Mouse (Mus musculus) lung, adult 18-20 months (tissue): ENCODE data around the gene Psenen.

ENCODE experiments used
- DNase-seq, 2 experiments: peaks; one replicate each; pipeline ENCODE4 v3.0.0; 2022; ENCODE audit warnings: mixed read lengths in 2 of 2

Psenen gene

DNA sequence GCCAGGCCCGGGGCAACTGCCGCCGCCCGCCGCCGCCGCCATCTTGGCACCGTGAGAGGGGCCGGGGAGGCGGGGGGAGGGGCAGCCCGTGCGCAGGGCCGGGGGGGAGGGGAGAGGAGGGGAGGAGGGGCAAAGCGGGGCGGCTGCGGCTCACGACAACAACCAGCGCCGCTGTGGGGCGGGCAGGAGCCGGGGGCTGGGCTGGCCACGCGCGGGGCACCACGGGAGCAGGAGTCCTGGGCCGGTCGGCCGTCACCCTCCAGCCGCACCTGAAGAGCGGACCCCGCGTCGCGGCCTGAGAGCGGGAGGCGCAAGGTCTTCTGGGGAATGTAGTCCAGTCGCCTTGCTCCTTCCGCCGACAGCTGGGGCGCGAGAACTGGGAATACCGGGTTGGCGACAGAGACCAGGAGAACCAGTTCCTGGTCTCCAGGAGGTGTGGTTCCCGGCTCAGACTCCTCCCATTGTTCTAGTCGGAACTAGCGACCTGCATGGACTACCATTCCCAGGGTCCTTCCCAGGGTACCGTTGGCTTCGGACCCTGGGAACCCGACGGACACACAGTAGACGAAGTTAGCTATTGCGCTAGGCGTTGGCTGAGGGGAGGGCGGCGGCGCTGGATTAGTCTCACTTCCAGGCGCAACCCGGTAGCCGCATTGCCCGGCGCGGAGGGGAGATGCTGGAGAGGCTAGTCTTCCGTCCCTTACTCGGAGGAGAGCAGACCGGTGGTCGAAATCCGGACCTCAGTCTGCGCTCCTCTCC, 25.4 kb upstream of the Psenen start, which contains the start of gene Kmt2b:
Kmt2b (minus strand) TSS at position 51 of the 759 bp plus-strand sequence.
- peak; percentile 99 for DNase-seq

DNA sequence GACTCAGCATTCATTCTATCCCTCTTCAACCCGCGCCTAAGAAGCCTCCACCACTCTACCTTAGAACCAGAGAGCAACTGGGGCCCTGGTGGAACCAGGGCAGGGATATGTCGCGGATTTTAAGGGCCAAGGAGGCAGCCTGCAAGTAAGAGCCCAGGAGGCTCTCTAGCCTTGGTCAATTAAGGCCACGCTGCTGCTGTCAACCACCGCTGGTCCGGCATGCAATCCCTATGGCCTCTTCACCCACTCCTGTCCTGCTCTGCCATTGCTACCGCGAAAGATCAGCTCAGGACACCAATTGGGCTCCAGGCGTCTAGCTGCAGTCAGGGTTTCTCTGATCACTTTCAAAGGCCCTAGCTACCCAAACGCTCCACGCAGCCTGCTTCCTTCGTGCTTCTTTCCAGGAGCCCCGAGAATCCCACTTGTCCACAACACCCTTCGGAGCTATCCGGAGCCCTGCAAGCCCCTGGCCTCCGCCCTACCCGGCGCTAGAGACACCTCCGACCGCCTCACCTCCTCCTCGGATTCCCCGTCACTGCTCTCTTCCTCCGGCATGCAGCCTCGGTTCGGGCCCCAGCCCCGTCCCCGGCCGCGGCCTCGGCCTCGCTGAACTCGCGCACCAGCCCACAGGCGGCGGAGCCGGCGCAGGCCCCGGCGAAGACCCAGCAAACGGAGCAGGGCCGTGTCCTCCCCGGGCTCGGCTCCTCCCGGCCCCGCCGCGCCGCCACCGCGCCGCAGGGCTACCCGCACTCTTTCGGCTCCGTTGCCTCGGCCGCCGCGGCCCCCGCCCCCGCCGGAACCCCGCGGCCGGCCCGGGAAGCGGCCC, 24.6 kb upstream of the Psenen start:
- DNase-seq, result peak; percentile 37 to 53

DNA sequence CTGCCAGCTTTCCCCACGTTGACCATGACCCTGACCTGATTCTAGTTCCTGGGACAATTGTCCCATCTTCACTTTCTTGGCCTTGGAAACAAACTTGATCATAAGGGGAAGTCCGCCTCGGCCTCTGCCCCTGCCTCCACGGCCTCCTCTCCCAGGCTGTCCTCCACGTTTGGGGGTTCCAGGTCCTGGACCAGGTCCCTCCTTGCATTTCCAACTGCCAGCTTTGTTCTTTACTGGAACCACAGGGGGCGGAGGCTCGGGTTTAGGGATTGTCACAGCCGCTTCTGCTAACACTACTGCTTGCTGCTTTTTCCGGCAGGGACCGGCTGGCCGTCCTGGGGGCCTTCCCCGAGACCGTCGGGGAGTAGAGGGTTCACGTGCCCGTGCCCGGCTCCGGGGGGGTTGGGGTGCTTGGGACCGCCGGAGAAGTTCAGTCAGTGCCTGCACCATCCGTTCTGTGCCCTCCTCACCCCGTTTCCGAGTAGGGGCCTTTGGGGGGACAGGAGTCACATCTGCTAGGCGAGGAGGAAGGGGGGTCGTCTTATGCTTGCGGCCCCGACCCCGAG, 23.1 kb upstream of the Psenen start:
- DNase-seq, result no peak

DNA sequence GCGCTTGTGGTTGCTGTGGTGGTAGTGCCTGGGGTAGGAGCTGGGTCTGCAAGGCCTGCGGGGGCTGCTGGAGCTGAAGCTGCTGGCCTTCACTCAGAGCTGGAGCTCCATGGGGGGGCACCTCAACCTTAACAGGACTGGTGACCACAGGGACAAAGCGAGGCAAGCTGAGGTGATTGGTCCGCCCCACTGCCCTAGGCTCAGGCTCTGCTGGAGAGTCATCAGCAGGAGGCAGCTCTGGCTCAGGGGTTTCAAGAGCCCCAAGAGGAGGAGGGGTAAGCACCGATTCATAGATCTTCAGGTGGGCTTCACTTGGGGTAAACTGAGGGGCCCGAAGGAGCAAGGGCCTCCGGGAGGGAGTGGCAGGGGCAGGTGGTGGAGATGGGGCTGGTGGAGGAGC, 21.7 kb upstream of the Psenen start:
- DNase-seq, result no peak

DNA sequence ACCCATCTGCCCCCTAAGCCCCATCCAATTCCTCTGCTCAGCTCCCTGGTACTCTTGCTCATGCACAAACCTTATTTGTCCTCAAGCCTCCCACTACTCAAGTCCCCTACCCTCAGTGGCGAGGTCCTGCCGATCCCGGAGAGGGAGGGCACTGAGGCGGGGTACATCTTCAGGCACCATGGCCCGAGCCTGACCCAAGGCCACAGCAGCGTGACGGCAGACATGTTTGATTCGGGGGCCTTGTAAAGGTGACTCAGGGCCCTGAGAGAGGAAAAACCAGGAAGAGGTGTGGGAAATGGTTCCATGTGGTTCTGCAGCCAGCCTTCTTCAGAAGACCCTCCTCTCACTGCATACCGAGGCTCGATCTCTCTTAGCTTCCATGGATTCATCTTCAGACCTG, 20.9 kb upstream of the Psenen start:
- DNase-seq, result no peak

DNA sequence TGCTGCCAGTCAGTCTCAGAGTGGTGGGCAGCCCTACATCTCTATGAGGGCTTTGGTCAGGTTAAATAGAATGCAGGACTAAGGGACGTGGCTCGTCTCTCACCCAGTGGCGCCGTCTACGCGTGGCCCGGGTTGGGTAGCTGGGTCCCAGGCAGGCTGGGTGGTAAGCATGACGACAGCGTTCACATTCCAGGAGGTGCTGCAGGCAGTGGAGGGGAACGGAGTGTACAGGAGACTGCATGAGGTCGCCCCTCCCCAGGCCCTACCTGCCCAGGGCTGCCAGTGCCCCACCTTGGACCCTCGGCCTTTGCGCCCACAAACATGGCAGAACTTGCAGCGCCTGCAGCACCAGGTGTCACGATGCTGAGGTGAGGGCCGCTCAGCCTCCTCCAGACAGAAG, 18.1 kb upstream of the Psenen start:
- no peak for DNase-seq

DNA sequence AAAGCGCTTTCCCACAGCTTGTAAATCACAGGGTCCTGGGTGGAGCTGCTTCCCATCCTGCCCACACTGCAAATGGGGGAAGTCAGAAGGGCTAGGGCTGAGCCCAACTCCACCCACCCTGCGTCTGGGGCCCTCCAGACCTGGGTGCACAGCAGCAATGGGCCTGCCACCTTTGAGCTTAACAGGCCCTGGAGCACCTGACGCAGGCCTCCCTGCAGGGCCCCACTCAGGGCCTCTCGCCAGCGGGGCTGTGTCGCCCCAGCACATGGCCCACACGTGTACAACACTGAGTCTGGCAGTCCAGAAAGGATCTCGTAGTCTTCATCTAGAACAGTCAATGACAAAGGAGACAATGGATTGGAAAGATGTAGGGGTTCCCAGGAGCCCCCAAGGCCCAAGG, 16.5 kb upstream of the Psenen start:
- DNase-seq, result no peak

DNA sequence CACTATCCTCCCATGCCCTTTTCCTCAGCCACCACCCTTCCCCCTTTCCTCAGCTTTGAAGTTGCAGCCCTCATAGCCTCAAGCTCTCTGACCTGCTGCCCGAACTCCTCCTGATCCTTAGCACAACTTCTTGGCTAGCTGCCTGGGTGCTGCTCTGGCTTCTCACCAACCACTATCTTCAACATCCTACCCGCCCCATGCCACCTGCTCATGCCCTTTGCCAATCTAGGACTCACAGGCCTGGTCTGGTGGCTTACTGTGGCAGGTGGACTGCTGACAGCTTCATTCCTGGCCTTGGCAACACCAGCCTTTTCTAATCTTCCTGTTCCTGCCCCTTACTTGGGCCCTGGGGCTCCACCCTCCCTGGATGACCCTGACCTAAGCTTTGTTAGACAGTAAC, 9.5 kb upstream of the Psenen start:
- DNase-seq, result peak; percentile 44 to 58

DNA sequence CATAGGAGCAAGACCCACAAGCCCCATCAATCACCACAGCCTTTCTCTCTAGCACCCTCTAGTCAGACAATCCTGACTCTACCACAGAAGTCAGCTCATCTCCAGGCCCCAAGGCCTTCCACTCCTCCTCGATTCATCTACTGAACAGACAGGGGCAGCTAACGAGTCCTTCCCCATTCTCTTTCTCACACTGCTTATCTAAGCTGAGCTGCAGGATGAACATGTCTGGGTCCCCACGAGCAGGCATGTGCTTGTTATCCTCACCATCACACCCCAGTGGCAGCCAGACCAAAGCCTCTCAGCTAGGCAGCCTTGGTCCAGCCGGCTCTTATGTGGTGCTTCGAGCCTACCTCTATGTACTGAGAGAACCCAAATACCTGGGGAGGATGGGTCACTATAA, 9.0 kb upstream of the Psenen start:
- no peak for DNase-seq

DNA sequence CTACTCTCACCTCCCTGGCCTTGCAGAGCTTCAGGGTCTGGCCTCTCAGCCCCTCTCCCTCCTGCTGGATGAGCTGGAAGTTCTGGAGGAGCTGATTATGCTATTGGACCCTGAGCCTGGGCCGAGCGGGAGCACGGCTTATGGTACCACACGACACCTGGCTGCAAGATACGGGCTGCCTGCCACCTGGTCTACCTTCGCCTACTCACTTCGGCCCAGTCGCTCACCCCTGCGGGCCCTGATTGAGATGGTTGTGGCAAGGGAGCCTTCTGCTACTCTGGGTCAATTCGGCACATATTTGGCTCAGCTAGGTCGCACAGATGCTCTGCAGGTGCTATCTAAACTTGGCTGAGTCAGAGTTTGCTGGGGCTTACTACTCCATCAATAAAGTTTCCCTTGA, 4.1 kb upstream of the Psenen start:
- no peak for DNase-seq

DNA sequence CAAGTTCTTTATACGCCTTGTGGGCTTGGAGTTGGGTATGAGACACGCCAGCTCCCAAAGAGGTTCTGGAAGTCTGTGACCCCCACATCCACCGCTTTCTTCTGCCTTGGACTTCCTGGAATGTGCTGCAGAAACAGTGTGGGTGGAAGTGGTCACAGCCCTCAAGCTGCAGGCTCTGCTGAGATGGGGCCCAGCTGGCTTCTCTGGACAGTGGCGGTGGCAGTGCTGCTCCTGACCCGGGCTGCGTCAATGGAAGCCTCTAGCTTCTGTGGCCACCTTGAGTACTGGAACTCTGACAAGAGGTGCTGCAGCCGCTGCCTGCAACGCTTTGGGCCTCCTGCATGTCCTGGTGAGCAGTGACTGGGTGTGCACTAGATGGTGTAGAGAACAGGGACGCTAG, 2.6 kb upstream of the Psenen start:
- DNase-seq, result no peak

DNA sequence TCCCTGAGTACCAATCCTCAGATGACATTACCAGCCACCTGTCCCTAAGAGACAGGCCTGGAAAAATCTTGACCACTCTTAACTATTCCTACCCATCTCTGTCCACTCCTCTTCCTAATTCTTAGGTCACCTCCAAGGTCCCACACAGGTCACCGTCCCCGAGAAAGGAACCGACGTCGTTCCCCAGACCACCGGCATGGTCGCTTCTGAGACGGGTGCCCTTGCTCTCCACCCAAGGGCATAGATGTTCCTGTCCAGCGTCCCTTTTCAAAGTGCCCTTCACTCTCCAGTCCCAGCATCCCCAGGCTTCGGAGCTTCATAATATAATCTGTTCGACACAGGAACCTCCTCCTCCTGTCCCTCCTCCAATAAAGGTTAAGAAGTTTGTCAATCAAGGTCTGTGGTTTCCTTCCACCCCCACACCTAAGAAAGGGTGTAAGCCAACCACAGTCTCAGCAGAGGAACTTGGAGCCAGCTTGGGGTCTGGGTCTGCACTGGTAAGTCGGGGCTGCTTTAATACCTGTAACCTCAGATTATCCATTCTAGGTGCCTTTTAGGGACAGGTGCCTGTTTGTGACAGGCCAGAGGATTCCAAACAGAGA, 1.6 kb upstream of the Psenen start, which contains the start of gene Igflr1:
Igflr1 (plus strand) TSS at position 458 of the 602 bp plus-strand sequence.
- no peak for DNase-seq

DNA sequence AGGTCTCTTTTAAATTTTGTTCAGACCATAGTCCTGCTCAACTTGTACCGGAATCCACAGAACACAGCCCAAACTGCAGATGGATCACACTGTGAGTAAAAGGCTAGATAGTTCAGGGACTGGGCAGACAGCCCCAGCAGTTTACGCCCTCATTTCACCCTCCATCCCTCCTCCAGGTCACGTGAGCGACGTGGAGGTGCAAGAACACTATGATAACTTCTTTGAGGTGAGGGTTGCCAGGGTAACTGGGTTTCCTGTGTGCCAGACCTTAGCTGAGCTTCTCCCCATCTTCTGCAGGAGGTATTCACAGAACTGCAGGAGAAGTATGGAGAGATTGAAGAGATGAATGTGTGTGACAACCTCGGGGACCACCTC, 466 bp upstream of the Psenen start:
- no peak for DNase-seq

DNA sequence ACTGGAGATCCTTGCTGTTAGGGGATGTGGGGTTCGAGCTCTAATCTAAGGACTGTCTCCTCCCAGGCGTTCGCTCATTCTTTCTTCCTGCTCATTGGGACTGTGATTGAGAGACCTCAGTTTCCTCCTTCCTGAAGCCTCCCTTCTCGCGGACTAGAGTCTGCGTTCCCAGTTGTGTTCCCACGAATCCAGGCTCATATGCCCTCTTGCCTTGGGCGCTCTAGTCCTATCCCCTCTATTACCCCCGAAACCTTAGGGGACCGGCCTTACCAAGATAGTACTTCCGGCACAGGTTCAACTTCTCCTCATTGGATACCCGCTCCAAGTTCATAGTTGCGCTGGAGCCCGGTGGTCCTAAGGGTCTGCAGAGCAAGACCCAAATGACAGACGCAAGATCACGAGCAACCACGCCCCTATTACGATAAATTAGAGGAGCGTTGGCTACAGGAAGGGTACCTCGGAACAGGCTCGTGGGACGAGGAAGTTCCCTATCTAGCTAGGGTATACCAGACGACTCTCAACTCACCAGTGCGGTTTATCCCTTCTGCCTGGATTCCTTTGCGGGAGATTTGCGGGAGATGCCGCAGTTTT, 806 bp downstream of the Psenen start:
- DNase-seq, result no peak

DNA sequence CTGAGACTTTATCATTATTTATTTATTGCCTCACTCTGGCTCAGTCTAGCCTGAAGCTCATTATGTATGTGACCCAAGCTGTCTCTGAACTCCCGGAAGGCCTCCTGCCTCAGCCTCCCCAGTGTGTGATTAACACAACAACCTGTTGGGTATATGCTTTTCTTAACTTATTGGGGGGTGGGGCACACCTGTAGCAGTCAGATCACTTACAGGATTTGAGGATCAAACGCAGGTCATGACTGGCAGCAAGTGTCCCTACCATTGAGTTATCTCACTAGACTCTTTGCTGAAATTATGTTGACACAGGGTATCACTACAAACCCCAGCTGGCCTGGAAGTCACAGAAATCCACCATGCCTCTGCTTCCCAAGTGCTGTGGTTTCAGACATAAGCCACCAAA, 3.1 kb downstream of the Psenen start:
- no peak for DNase-seq

DNA sequence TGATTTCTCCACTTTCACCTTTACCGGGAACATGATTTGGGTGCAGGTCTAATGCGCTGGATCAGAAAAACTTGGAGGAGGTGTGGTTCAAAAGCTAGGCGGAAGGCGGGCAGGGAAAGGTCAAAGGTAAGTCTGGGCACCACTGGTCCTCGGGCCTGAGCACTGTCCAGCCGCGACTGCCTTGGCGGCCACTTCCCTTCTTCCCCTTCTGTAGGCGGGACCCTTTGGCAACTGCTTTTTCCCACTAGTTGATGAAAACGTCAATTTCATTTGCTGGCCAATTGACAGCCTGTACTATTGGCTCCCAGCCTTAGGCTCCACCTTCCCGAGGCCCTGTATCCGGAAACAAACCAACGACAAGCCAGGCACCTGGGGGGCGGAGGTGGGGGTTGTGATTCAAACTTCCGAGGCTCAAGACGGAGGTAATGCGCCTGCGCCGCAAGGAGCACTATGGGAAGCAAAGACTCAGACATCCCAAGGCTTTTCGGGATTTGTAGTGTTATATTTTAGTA, 3.9 kb downstream of the Psenen start, which contains the start of gene Lin37:
Lin37 (minus strand) TSS at position 396 of the 512 bp plus-strand sequence.
- peak; percentile 99 for DNase-seq

DNA sequence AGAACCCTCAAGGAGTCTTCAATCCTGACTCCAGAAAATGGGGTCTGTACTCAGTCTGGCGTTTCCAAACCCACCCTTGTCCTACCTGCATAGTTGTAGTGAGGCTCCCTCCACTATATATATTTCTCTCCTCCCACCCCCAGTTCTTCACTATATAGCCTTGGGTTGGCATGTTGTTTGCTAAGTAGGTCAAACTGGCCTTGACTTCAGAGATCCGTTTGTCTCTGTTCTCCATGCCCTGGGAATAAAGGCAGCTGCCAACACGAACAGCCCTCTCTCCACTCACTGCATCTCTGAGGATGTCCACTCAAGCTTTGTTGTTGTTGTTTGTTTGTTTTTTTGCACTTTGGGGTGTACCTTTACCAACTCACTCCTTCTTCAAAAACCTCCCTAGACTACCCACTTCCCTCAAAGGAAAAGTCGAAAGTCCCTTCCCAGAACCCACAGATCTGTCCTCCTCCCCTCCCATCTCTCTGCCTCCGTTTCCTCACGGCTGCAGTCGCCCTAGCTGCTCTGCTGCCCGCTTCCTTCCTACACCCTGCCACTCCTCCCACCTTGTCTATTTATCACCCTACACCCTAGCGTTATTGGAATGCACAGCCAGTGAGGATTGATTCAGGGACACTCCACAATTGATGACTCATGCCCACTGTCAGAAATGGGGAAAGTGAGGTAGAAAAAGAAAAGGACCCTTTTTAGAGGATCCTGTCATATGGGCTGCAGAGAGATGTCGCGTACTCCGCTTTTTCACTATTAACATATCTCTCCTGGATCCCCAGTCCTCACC, 4.6 kb downstream of the Psenen start:
- no peak for DNase-seq

DNA sequence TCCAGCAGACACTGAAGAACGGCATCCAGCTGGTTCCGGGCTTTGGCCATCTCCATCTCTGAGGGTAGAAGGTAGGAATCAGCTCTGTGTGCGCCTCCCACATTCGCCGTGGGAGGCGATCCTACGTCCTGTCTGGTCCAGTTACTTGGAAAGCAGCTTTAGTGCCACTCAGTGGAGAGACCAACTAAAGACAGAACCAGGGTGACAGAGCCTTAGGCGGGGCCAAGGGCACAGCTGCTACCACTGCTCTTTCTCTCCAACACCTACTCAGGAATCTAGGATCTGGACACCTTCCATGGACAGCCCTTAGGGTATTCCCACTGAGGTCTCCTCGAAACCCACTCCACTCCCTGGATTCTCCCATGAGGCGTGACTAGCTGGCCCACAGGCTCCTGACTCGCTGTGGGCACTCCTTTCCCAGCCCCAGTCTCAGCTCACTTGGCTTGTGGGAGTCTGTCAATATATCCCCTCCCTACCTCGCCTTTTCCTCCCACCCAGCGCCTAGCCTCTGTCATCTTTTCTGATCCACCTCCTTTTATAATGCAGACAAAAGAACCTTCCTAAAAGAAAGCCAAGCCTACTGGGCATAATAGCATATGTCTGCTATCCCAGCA, 5.4 kb downstream of the Psenen start:
- no peak for DNase-seq

DNA sequence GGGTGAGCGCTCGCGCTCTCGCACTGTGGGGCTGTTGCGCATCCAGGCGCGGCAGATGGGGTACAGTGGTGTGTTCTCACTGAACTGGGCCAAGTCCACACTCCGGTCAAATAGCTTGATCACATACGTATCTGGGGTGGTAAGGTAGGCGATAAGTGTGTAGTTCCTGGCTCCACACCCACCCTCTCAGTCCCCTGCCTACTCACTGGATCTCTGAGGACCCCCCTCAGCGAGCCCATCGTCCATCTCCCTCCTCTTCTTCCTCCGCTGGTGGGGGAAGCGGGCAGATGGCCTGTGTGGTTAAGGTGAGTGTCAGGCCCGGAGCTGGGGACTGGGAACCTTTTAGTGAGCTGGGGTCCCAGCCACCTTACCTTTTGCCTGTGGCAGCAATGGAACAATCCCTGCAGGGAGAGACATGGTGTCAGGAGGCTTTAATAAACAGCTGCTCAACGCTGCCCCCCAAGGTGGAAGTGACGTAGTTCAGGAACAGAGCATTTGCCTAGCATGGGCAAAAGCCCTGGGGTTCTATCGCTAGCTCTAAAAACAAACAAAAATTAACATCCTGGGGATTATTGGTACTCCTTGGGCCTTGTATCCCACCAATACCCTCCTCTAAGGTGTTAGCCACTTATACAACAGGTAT, 6.4 kb downstream of the Psenen start:
- DNase-seq, result no peak

DNA sequence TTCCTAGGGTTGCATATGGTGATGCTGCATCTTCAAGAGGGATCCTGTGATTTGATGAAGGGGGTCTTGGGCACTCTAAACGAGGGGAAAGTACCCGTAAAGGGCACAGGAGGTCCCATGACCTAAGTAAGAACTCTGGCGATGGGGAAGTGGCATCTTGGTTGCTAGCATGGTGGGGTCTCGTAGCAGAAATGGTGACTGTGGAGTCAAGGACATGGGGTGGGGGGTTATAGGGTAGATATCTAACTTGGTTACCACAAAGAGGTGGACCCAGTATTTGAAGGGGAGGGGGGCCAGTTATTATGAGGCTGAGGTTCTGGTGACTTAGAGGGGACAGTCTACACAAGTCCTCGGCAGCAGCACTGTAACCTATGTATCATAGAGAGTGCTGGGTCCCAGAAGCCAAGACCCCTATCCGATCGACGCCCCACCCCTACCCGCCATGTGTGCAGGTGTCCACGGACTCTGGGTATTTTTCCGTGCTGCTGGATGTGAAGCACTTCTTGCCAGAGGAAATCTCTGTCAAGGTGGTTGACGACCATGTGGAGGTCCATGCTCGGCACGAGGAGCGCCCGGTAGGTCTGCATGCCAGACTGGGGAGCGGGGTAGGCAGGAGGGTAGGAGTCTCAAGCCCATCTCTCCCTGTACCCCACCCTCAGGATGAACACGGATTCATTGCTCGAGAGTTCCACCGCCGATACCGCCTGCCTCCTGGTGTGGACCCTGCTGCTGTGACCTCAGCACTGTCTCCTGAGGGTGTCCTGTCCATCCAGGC, 9.4 kb downstream of the Psenen start:
- DNase-seq, result no peak
